Mouse (Mus musculus): ENCODE measurements around the gene Trappc5. TPM values are rescaled to one million over a fixed set of nuclear protein-coding genes. Genes with fewer than 3 reads are reported as not detected.

Trappc5 gene
- polyA plus RNA-seq, 1 experiment from 2014 or later, result 18.6 TPM

- Histone ChIP-seq H3K9me3 (replicated peaks) (no peaks in the 10 kb centered on the region), H3K36me3 (no peaks in the 10 kb centered on the region), H3K9ac (no peak overlapping the region), H3K4me3 (replicated peaks) (no peak overlapping the region), H3K4me1 (replicated peaks) (peaks cover 20% of the 10 kb centered on the region; the same call in 1 of the 2 replicates), H3K4me2 (no peak overlapping the region), H3K27ac (no peak overlapping the region), H3K27me3 (no peaks in the 10 kb centered on the region)
- WGBS (ENCODE audit: insufficient replicate concordance), result 56% methylated on average over 7 of the region's 7 CpGs
- DNase-seq (no peak), ATAC-seq (ENCODE audit: low read depth) (no peak)
Observed at GRCm38 (mm10) chr8:3707611-3708010, 31.5 kb downstream of the Trappc5 start.

GRCm38 (mm10) chr8:3710312-3710711 is 34.2 kb downstream of the Trappc5 start:
- Histone ChIP-seq H3K4me1 (replicated peaks) (peaks cover 20% of the 10 kb centered on the region; the same call in 1 of the 2 replicates), H3K27me3 (no peaks in the 10 kb centered on the region), H3K9me3 (replicated peaks) (no peaks in the 10 kb centered on the region), H3K36me3 (no peaks in the 10 kb centered on the region), H3K9ac (no peak overlapping the region), H3K27ac (no peak overlapping the region), H3K4me3 (replicated peaks) (no peak overlapping the region), H3K4me2 (no peak overlapping the region)
- no peak; the same call in 1 of the 2 replicates for ATAC-seq (ENCODE audit: low read depth)
- no peak for DNase-seq
- WGBS (ENCODE audit: insufficient replicate concordance), result 50% methylated on average over 3 of the region's 3 CpGs

GRCm38 (mm10) chr8:3711646-3712045 is 35.5 kb downstream of the Trappc5 start:
- Histone ChIP-seq H3K4me2 (no peak overlapping the region), H3K4me3 (replicated peaks) (no peak overlapping the region), H3K4me1 (replicated peaks) (peaks cover 20% of the 10 kb centered on the region; the same call in 1 of the 2 replicates), H3K9ac (no peak overlapping the region), H3K36me3 (no peaks in the 10 kb centered on the region), H3K27ac (0 out of 2 replicates have a peak overlapping the region, but pooled peaks have one; percentile 4), H3K9me3 (replicated peaks) (no peaks in the 10 kb centered on the region), H3K27me3 (no peaks in the 10 kb centered on the region)
- DNase-seq (no peak), ATAC-seq (ENCODE audit: low read depth) (peak; percentile 34; the same call in 1 of the 2 replicates)
- WGBS (ENCODE audit: insufficient replicate concordance), result 6% methylated on average over 2 of the region's 2 CpGs

- H3K9me3 ChIP-seq (replicated peaks), result no peaks in the 10 kb centered on the region
- 69% methylated on average over 12 of the region's 12 CpGs for WGBS (ENCODE audit: insufficient replicate concordance)
- ATAC-seq (ENCODE audit: low read depth), result no peak
- no peak overlapping the region for H3K4me2 ChIP-seq
- no peaks in the 10 kb centered on the region for H3K27me3 ChIP-seq
- H3K36me3 ChIP-seq, result no peaks in the 10 kb centered on the region
- H3K4me1 ChIP-seq (replicated peaks), result peaks cover 11% of the 10 kb centered on the region; the same call in 1 of the 2 replicates
- no peak overlapping the region for H3K27ac ChIP-seq
- DNase-seq, result no peak
- H3K9ac ChIP-seq, result no peak overlapping the region
- H3K4me3 ChIP-seq (replicated peaks), result no peak overlapping the region
Observed at GRCm38 (mm10) chr8:3717321-3717954, 41.3 kb downstream of the Trappc5 start.

- no peaks in the 10 kb centered on the region for H3K36me3 ChIP-seq
- no peaks in the 10 kb centered on the region for H3K27me3 ChIP-seq
- H3K27ac ChIP-seq, result no peak overlapping the region
- peak; percentile 66 for ATAC-seq (ENCODE audit: low read depth)
- no peak overlapping the region for H3K4me3 ChIP-seq (replicated peaks)
- no peaks in the 10 kb centered on the region for H3K9me3 ChIP-seq (replicated peaks)
- H3K4me1 ChIP-seq (replicated peaks), result peaks cover 21% of the 10 kb centered on the region
- H3K4me2 ChIP-seq, result no peak overlapping the region
- H3K9ac ChIP-seq, result no peak overlapping the region
- 10% methylated on average over 14 of the region's 14 CpGs for WGBS (ENCODE audit: insufficient replicate concordance)
- DNase-seq, result peak; percentile 59
Observed at GRCm38 (mm10) chr8:3718559-3718958, 42.5 kb downstream of the Trappc5 start.

GRCm38 (mm10) chr8:3720551-3720950 is 44.5 kb downstream of the Trappc5 start, which contains the start of gene Clec4g:
TSS of gene Clec4g (minus strand) at chr8:3720651.
- H3K4me2 ChIP-seq, result no peak within 1 kb of the TSS
- no peak within 1 kb of the TSS for H3K4me3 ChIP-seq (replicated peaks)
- 31% methylated on average over 5 of the region's 5 CpGs for WGBS (ENCODE audit: insufficient replicate concordance)
- H3K27me3 ChIP-seq, result no peaks in the 10 kb centered on the region
- no peak within 1 kb of the TSS for H3K27ac ChIP-seq
- no peaks in the 10 kb centered on the region for H3K36me3 ChIP-seq
- H3K9me3 ChIP-seq (replicated peaks), result no peaks in the 10 kb centered on the region
- no peak within 1 kb of the TSS for H3K9ac ChIP-seq
- DNase-seq (no peak), ATAC-seq (ENCODE audit: low read depth) (no peak)
- H3K4me1 ChIP-seq (replicated peaks), result peaks cover 30% of the 10 kb centered on the region

GRCm38 (mm10) chr8:3721041-3721440 is 44.9 kb downstream of the Trappc5 start:
- DNase-seq (no peak), ATAC-seq (ENCODE audit: low read depth) (no peak)
- no peak overlapping the region for H3K27ac ChIP-seq
- H3K4me3 ChIP-seq (replicated peaks), result no peak overlapping the region
- no peak overlapping the region for H3K9ac ChIP-seq
- 57% methylated on average over 1 of the region's 1 CpGs for WGBS (ENCODE audit: insufficient replicate concordance)
- no peak overlapping the region for H3K4me2 ChIP-seq
- no peaks in the 10 kb centered on the region for H3K9me3 ChIP-seq (replicated peaks)
- H3K4me1 ChIP-seq (replicated peaks), result peaks cover 30% of the 10 kb centered on the region
- no peaks in the 10 kb centered on the region for H3K36me3 ChIP-seq
- H3K27me3 ChIP-seq, result no peaks in the 10 kb centered on the region

Other genes starting within 250 kb of the Trappc5 start
- gene Pex11g, start 208.6 kb upstream of the Trappc5 start, polyA plus RNA-seq (2015; fragmentation: Nextera tagmentation; extraction: Ambion mirVana), result 3.6 and 4.8 TPM in 2 replicates
- not detected in 2 replicates for gene Tex45, start 205.4 kb upstream of the Trappc5 start, polyA plus RNA-seq (2015; fragmentation: Nextera tagmentation; extraction: Ambion mirVana)
- gene Zfp358, start 183.2 kb upstream of the Trappc5 start, polyA plus RNA-seq (2015; fragmentation: Nextera tagmentation; extraction: Ambion mirVana), result 4.4 and 5.2 TPM in 2 replicates
- 19.8 and 19.9 TPM in 2 replicates for gene Mcoln1, start 175.8 kb upstream of the Trappc5 start, polyA plus RNA-seq (2015; fragmentation: Nextera tagmentation; extraction: Ambion mirVana)
- gene Pnpla6, start 160.9 kb upstream of the Trappc5 start, polyA plus RNA-seq (2015; fragmentation: Nextera tagmentation; extraction: Ambion mirVana), result 10.6 and 12.4 TPM in 2 replicates
- gene C330021F23Rik, start 108.3 kb upstream of the Trappc5 start, polyA plus RNA-seq (2015; fragmentation: Nextera tagmentation; extraction: Ambion mirVana), result 2.5 and 2.8 TPM in 2 replicates
- gene Camsap3, start 89.0 kb upstream of the Trappc5 start, polyA plus RNA-seq (2015; fragmentation: Nextera tagmentation; extraction: Ambion mirVana), result 1.3 and 1.4 TPM in 2 replicates
- gene Xab2, start 55.0 kb upstream of the Trappc5 start, polyA plus RNA-seq (2015; fragmentation: Nextera tagmentation; extraction: Ambion mirVana), result 34.9 and 35.3 TPM in 2 replicates
- gene Pet100, start 54.8 kb upstream of the Trappc5 start, polyA plus RNA-seq (2015; fragmentation: Nextera tagmentation; extraction: Ambion mirVana), result 93.4 and 99.6 TPM in 2 replicates
- not detected in 2 replicates for gene Pcp2, start 50.8 kb upstream of the Trappc5 start, polyA plus RNA-seq (2015; fragmentation: Nextera tagmentation; extraction: Ambion mirVana)
- gene Stxbp2, start 45.3 kb upstream of the Trappc5 start, polyA plus RNA-seq (2015; fragmentation: Nextera tagmentation; extraction: Ambion mirVana), result 45.6 and 52.2 TPM in 2 replicates
- gene Retn, start 20.5 kb upstream of the Trappc5 start, polyA plus RNA-seq (2015; fragmentation: Nextera tagmentation; extraction: Ambion mirVana), result 0.18 TPM in 1 of 2 replicates, not detected in the other
- 1.4 and 1.6 TPM in 2 replicates for gene Mcemp1, start 10.5 kb upstream of the Trappc5 start, polyA plus RNA-seq (2015; fragmentation: Nextera tagmentation; extraction: Ambion mirVana)
- 2.9 and 3.5 TPM in 2 replicates for gene Fcor, start 3.9 kb upstream of the Trappc5 start, polyA plus RNA-seq (2015; fragmentation: Nextera tagmentation; extraction: Ambion mirVana)
- gene Fcer2a, start 17.9 kb downstream of the Trappc5 start, polyA plus RNA-seq (2015; fragmentation: Nextera tagmentation; extraction: Ambion mirVana), result 0.06 TPM in 1 of 2 replicates, not detected in the other
- gene Clec4g, start 44.4 kb downstream of the Trappc5 start, polyA plus RNA-seq (2015; fragmentation: Nextera tagmentation; extraction: Ambion mirVana), result 2.4 and 3.2 TPM in 2 replicates
- 0.34 and 0.35 TPM in 2 replicates for gene Cd209a, start 72.7 kb downstream of the Trappc5 start, polyA plus RNA-seq (2015; fragmentation: Nextera tagmentation; extraction: Ambion mirVana)
- not detected in 2 replicates for gene Cd209e, start 178.0 kb downstream of the Trappc5 start, polyA plus RNA-seq (2015; fragmentation: Nextera tagmentation; extraction: Ambion mirVana)
- not detected in 2 replicates for gene Cd209d, start 202.3 kb downstream of the Trappc5 start, polyA plus RNA-seq (2015; fragmentation: Nextera tagmentation; extraction: Ambion mirVana)